Mouse (Mus musculus): ENCODE measurements around the gene Kat14. TPM values are rescaled to one million over a fixed set of nuclear protein-coding genes. Genes with fewer than 3 reads are reported as not detected.

Kat14 gene
- total RNA-seq, 2 experiments from 2014 or later = 8.6 to 9.5 TPM

DNA sequence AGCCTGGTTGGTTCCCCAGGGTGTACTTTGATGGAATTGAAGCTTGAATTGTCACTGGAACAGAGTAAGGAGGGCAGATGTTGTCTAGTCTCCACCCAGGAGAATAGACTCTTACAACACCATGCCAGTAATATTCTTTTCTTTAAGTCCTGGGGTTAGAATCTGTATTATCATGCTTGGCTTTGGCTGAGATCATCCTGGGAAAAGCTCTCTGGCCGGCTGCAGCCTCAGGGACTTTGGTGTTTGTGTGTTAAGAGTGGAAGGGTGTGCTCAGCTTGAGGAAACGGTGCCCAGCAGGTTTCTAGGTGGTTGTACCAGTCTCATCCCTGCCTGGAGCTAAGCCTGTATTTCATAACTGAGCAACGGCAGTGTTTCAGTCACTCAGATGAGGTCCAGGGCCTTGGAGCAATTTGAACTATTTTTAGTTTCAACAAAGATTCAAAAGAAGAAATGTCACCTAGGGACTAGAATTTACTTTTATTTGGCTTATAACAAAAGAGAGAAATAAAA is 70.5 kb downstream of the Kat14 start:
- ATAC-seq (replicated peaks; ENCODE audit: low FRiP score, poor library complexity, severe bottlenecking) = no peak

GRCm38 (mm10) chr2:144441386-144441915 is 72.7 kb downstream of the Kat14 start:
- no peak for ATAC-seq (replicated peaks; ENCODE audit: low FRiP score, poor library complexity, severe bottlenecking)

DNA sequence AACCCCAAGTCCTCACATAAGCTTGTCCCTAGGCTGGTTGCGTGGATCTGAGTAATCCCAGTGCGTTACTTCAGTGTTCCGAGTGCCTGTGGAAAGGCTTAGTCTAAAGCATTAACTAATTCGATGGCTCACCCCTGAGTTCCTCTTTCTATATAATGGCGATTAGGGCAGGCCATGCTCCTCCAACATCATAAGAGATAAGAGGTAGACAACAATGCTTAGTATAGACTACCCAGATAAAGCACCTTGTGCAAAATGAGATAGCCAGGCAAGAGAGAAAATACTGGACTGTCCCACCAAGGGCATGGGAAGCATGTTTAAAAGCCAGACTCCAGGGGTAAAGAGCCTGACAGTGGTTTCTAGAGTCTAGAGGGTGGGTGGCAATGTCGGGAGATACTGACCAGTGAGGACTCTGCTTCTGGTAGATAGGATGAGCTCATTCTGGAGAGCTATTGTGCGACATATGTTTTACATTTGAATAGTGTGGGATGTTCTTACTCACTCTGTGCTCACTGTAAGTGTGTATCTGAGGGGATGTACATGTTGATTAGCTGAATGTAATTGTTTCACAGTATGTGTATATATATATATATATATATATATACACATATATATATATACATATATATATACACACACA is 77.7 kb downstream of the Kat14 start:
- no peak for ATAC-seq (replicated peaks; ENCODE audit: low FRiP score, poor library complexity, severe bottlenecking)

DNA sequence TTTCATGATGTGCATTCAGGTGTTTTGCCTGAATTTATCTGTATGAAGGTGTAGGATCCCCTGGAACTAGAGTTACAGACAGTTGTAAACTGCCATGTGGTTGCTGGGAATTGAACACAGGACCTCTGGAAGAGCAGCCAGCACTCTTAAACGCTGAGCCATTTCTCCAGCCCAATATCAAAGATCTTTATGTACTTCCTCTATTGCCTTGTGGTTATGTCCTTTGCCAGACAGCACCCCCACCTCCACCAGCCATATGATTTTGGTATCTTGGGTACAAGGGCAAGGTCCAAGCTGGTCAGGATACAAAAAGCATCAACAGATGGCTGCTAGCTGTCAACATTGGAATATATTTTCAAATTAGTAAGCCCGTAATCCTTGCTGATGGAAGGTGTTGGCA is 81.6 kb downstream of the Kat14 start:
- no peak for ATAC-seq (replicated peaks; ENCODE audit: low FRiP score, poor library complexity, severe bottlenecking)

- peak; percentile 74 for ATAC-seq (replicated peaks; ENCODE audit: low FRiP score, poor library complexity, severe bottlenecking)
Observed at GRCm38 (mm10) chr2:144452364-144453008, 83.7 kb downstream of the Kat14 start.

Other genes starting within 250 kb of the Kat14 start
- gene Mgme1, start 98.3 kb upstream of the Kat14 start, total RNA-seq (2015; ENCODE audit: low replicate concordance) = 0.77 and 2.5 TPM in 2 replicates
- gene Mgme1, start 98.3 kb upstream of the Kat14 start, total RNA-seq (2017; ENCODE audit: low replicate concordance) = 4.6 and 6.1 TPM in 2 replicates
- gene Snx5, start 98.1 kb upstream of the Kat14 start, total RNA-seq (2015; ENCODE audit: low replicate concordance) = 57.5 and 85.5 TPM in 2 replicates
- 58.0 and 74.6 TPM in 2 replicates for gene Snx5, start 98.1 kb upstream of the Kat14 start, total RNA-seq (2017; ENCODE audit: low replicate concordance)
- not detected in 2 replicates for gene Ovol2, start 36.8 kb upstream of the Kat14 start, total RNA-seq (2015; ENCODE audit: low replicate concordance)
- gene Ovol2, start 36.8 kb upstream of the Kat14 start, total RNA-seq (2017; ENCODE audit: low replicate concordance) = not detected in 2 replicates
- gene Pet117, start within 50 bp of the Kat14 start, total RNA-seq (2015; ENCODE audit: low replicate concordance) = not detected in 2 replicates
- 5.4 TPM in 1 of 2 replicates, not detected in the other for gene Pet117, start within 50 bp of the Kat14 start, total RNA-seq (2017; ENCODE audit: low replicate concordance)
- not detected in 2 replicates for gene Dzank1, start 158.4 kb downstream of the Kat14 start, total RNA-seq (2015; ENCODE audit: low replicate concordance)
- gene Dzank1, start 158.4 kb downstream of the Kat14 start, total RNA-seq (2017; ENCODE audit: low replicate concordance) = 0.14 TPM in 1 of 2 replicates, not detected in the other
- gene Polr3f, start 158.7 kb downstream of the Kat14 start, total RNA-seq (2015; ENCODE audit: low replicate concordance) = 2.7 and 20.2 TPM in 2 replicates
- gene Polr3f, start 158.7 kb downstream of the Kat14 start, total RNA-seq (2017; ENCODE audit: low replicate concordance) = 5.9 and 6.6 TPM in 2 replicates
- gene Rbbp9, start 181.9 kb downstream of the Kat14 start, total RNA-seq (2015; ENCODE audit: low replicate concordance) = 1.3 and 2.3 TPM in 2 replicates
- 0.56 and 2.4 TPM in 2 replicates for gene Rbbp9, start 181.9 kb downstream of the Kat14 start, total RNA-seq (2017; ENCODE audit: low replicate concordance)
- gene Sec23b, start 187.2 kb downstream of the Kat14 start, total RNA-seq (2015; ENCODE audit: low replicate concordance) = 7.1 and 13.6 TPM in 2 replicates
- 19.1 and 20.4 TPM in 2 replicates for gene Sec23b, start 187.2 kb downstream of the Kat14 start, total RNA-seq (2017; ENCODE audit: low replicate concordance)
- gene Smim26, start 225.1 kb downstream of the Kat14 start, total RNA-seq (2015; ENCODE audit: low replicate concordance) = 6.1 and 15.4 TPM in 2 replicates
- gene Smim26, start 225.1 kb downstream of the Kat14 start, total RNA-seq (2017; ENCODE audit: low replicate concordance) = not detected in 2 replicates
- gene Dtd1, start 230.9 kb downstream of the Kat14 start, total RNA-seq (2015; ENCODE audit: low replicate concordance) = 1.2 and 3.1 TPM in 2 replicates
- 6.0 and 10.4 TPM in 2 replicates for gene Dtd1, start 230.9 kb downstream of the Kat14 start, total RNA-seq (2017; ENCODE audit: low replicate concordance)

All from erythroblast, adult 5-6 weeks (primary cell).